Mouse (Mus musculus) forebrain, embryonic 14.5 days (tissue): ENCODE data around the gene Cacna1s. TPM values are rescaled to one million over a fixed set of nuclear protein-coding genes. Genes with fewer than 3 reads are reported as not detected.
A peak's percentile ranks its signal among the peaks of the same experiment; 100 is the strongest.

ENCODE experiments used
- ATAC-seq: fragments of 200-750 bp; cut with Nextera tagmentation; 2 replicates; pipeline ENCODE4 v1.8.0; 2017; ENCODE audit warnings: mild to moderate bottlenecking, moderate library complexity
- DNase-seq: peaks from one replicate; pipeline ENCODE4 v3.0.0-alpha.2; 2015; ENCODE audit warnings: low spot score
- H3K27ac ChIP-seq: fragments of 300-500 bp; sonication (generic); 2 replicates; pipeline ENCODE4 v1.5.1; 2014; ENCODE audit warnings: low read depth, mild to moderate bottlenecking, control low read depth, low read length, moderate library complexity
- H3K27me3 ChIP-seq: fragments of 300-500 bp; sonication (generic); replicated peaks from 2 replicates; pipeline ENCODE4 v1.6.1; 2014; ENCODE audit warnings: low read length, control low read depth, mixed read lengths; ENCODE audit not compliant: control insufficient read depth, insufficient read depth
- H3K36me3 ChIP-seq: fragments of 300-500 bp; sonication (generic); 2 replicates; pipeline ENCODE4 v1.6.1; 2014; ENCODE audit warnings: low read length, control low read depth; ENCODE audit not compliant: control insufficient read depth, insufficient read depth
- H3K4me1 ChIP-seq: fragments of 300-500 bp; sonication (generic); 2 replicates; pipeline ENCODE4 v1.6.1; 2014; ENCODE audit warnings: antibody characterized with exemption, low read length, control low read depth; ENCODE audit not compliant: control insufficient read depth, insufficient read depth
- H3K4me2 ChIP-seq: fragments of 300-500 bp; sonication (generic); 2 replicates; pipeline ENCODE4 v1.6.1; 2014; ENCODE audit warnings: mild to moderate bottlenecking, control low read depth, low read length
- H3K4me3 ChIP-seq: fragments of 300-500 bp; sonication (generic); 2 replicates; pipeline ENCODE4 v1.5.1; 2014; ENCODE audit warnings: low read depth, low read length, control low read depth
- H3K9ac ChIP-seq: fragments of 300-500 bp; sonication (generic); 2 replicates; pipeline ENCODE4 v1.6.1; 2014; ENCODE audit warnings: mild to moderate bottlenecking, low read length, control low read depth, moderate library complexity
- H3K9me3 ChIP-seq: fragments of 300-500 bp; sonication (generic); replicated peaks from 2 replicates; pipeline ENCODE4 v1.6.1; 2016; ENCODE audit warnings: low read length, control low read depth, mixed read lengths; ENCODE audit not compliant: control insufficient read depth
- WGBS: fragments of 180-500 bp; shearing (Covaris S2); extraction: QIAGEN DNeasy Blood & Tissue Kit; methylation state at CpG from one replicate; pipeline ENCODE4 v1.1.7; 2014; 5-methylcytosine and 5-hydroxymethylcytosine counted together
- polyA plus RNA-seq: library from polyadenylated mRNA; unstranded; fragments of >200 nt; fragmentation: Nextera tagmentation; extraction: Ambion mirVana; gene quantifications from 2 replicates; pipeline ENCODE4 v1.2.1, GENCODE M21; 2014

The Cacna1s gene
- polyA plus RNA-seq, 1 experiment from 2014 or later = 0.08 TPM

GRCm38 (mm10) chr1:136116183-136116582, 63.6 kb downstream of the Cacna1s start:
- Histone ChIP-seq H3K4me3 (no peak overlapping the region), H3K4me2 (no peak overlapping the region), H3K27ac (no peak overlapping the region), H3K9me3 (no peaks in the 10 kb centered on the region), H3K4me1 (peaks cover 7% of the 10 kb centered on the region; the same call in 1 of the 2 replicates), H3K9ac (no peak overlapping the region), H3K27me3 (no peaks in the 10 kb centered on the region), H3K36me3 (no peaks in the 10 kb centered on the region)
- DNase-seq (peak; percentile 62), ATAC-seq (no peak)
- 44% methylated on average over 3 of the region's 3 CpGs for WGBS

GRCm38 (mm10) chr1:136117069-136117468, 64.5 kb downstream of the Cacna1s start:
- ATAC-seq (no peak), DNase-seq (no peak)
- WGBS = 88% methylated on average over 9 of the region's 9 CpGs

GRCm38 (mm10) chr1:136118875-136119274, 66.3 kb downstream of the Cacna1s start:
- H3K36me3 ChIP-seq = no peaks in the 10 kb centered on the region
- no peak overlapping the region for H3K27ac ChIP-seq
- DNase-seq (peak; percentile 68), ATAC-seq (peak; percentile 31)
- no peaks in the 10 kb centered on the region for H3K27me3 ChIP-seq
- 38% methylated on average over 8 of the region's 8 CpGs for WGBS
- H3K4me3 ChIP-seq = no peak overlapping the region
- peaks cover 7% of the 10 kb centered on the region; the same call in 1 of the 2 replicates for H3K4me1 ChIP-seq
- H3K9ac ChIP-seq = no peak overlapping the region
- no peaks in the 10 kb centered on the region for H3K9me3 ChIP-seq
- H3K4me2 ChIP-seq = no peak overlapping the region

More at GRCm38 (mm10) chr1:136117069-136117468, 64.5 kb downstream of the Cacna1s start:
- Histone ChIP-seq H3K27ac (no peak overlapping the region), H3K4me1 (peaks cover 7% of the 10 kb centered on the region; the same call in 1 of the 2 replicates), H3K4me3 (no peak overlapping the region), H3K4me2 (no peak overlapping the region), H3K27me3 (no peaks in the 10 kb centered on the region), H3K9me3 (no peaks in the 10 kb centered on the region), H3K9ac (no peak overlapping the region), H3K36me3 (no peaks in the 10 kb centered on the region)

- Histone ChIP-seq H3K27ac (no peak overlapping the region), H3K4me1 (peaks cover 7% of the 10 kb centered on the region; the same call in 1 of the 2 replicates), H3K27me3 (no peaks in the 10 kb centered on the region), H3K4me2 (no peak overlapping the region), H3K9ac (no peak overlapping the region), H3K4me3 (no peak overlapping the region), H3K36me3 (no peaks in the 10 kb centered on the region), H3K9me3 (no peaks in the 10 kb centered on the region)
- DNase-seq (no peak), ATAC-seq (0 out of 2 replicates have a peak, but pooled peaks have one; percentile 13)
- WGBS = 77% methylated on average over 7 of the region's 7 CpGs
Measured at GRCm38 (mm10) chr1:136119571-136120262, 67.2 kb downstream of the Cacna1s start.

- no peaks in the 10 kb centered on the region for H3K36me3 ChIP-seq
- ATAC-seq = no peak
- H3K4me3 ChIP-seq = no peak overlapping the region
- no peaks in the 10 kb centered on the region for H3K27me3 ChIP-seq
- no peak overlapping the region for H3K9ac ChIP-seq
- H3K27ac ChIP-seq = no peak overlapping the region
- H3K9me3 ChIP-seq = no peaks in the 10 kb centered on the region
- H3K4me1 ChIP-seq = peaks cover 7% of the 10 kb centered on the region; the same call in 1 of the 2 replicates
- DNase-seq = no peak
- 83% methylated on average over 1 of the region's 1 CpGs for WGBS
- H3K4me2 ChIP-seq = no peak overlapping the region
Measured at GRCm38 (mm10) chr1:136120263-136120603, 67.7 kb downstream of the Cacna1s start.

- ATAC-seq (no peak), DNase-seq (no peak)
- Histone ChIP-seq H3K9me3 (no peaks in the 10 kb centered on the region), H3K4me2 (no peak overlapping the region), H3K27me3 (no peaks in the 10 kb centered on the region), H3K4me1 (peaks cover 7% of the 10 kb centered on the region; the same call in 1 of the 2 replicates), H3K36me3 (no peaks in the 10 kb centered on the region), H3K9ac (no peak overlapping the region), H3K27ac (no peak overlapping the region), H3K4me3 (no peak overlapping the region)
- 49% methylated on average over 6 of the region's 6 CpGs for WGBS
Measured at GRCm38 (mm10) chr1:136120785-136121184, 68.2 kb downstream of the Cacna1s start.

- no peaks in the 10 kb centered on the region for H3K36me3 ChIP-seq
- H3K4me1 ChIP-seq = peaks cover 7% of the 10 kb centered on the region; the same call in 1 of the 2 replicates
- no peaks in the 10 kb centered on the region for H3K27me3 ChIP-seq
- ATAC-seq (no peak), DNase-seq (peak; percentile 39)
- WGBS = 68% methylated on average over 8 of the region's 8 CpGs
- no peak overlapping the region for H3K4me3 ChIP-seq
- no peak overlapping the region for H3K4me2 ChIP-seq
- no peak overlapping the region for H3K9ac ChIP-seq
- no peaks in the 10 kb centered on the region for H3K9me3 ChIP-seq
- no peak overlapping the region for H3K27ac ChIP-seq
Measured at GRCm38 (mm10) chr1:136122030-136122429, 69.5 kb downstream of the Cacna1s start.

GRCm38 (mm10) chr1:136126159-136126765, 73.7 kb downstream of the Cacna1s start:
- DNase-seq = no peak
- Histone ChIP-seq H3K27ac (no peak overlapping the region), H3K9ac (no peak overlapping the region), H3K4me3 (no peak overlapping the region), H3K4me1 (peaks cover 8% of the 10 kb centered on the region), H3K36me3 (no peaks in the 10 kb centered on the region), H3K9me3 (no peaks in the 10 kb centered on the region), H3K4me2 (no peak overlapping the region), H3K27me3 (no peaks in the 10 kb centered on the region)
- ATAC-seq = no peak
- WGBS = 83% methylated on average over 10 of the region's 10 CpGs

GRCm38 (mm10) chr1:136126895-136127294, 74.3 kb downstream of the Cacna1s start:
- no peak for ATAC-seq
- Histone ChIP-seq H3K36me3 (no peaks in the 10 kb centered on the region), H3K9ac (no peak overlapping the region), H3K4me2 (no peak overlapping the region), H3K4me1 (peaks cover 8% of the 10 kb centered on the region), H3K9me3 (no peaks in the 10 kb centered on the region), H3K4me3 (no peak overlapping the region), H3K27me3 (no peaks in the 10 kb centered on the region), H3K27ac (no peak overlapping the region)
- 78% methylated on average over 10 of the region's 10 CpGs for WGBS
- no peak for DNase-seq
